Mouse (Mus musculus): Measurements from ENCODE around the gene Cwc15.

DNA sequence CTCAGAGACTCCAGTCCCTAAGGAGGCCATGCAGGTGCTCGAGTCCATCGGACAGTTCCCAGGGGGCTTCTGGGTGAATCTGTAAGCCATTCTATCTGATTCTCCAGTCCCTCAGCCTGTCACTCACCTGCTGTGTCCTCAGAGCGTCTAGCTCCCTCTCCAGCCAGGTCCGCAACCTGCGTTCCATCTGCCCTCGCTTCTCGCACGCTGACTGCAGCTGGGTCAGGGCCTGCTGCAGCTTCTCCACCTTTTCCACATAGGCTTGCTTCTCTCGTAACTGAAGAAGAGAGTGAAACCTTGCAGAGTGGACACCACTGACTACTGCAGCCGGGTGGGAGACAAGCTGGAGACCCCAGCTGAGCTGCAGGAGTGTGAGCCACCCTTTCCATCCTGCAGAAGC, 57.9 kb downstream of the Cwc15 start:
- no peak for TF ChIP-seq CTCF (IDR thresholded peaks at IDR 0.05; ENCODE audit: control insufficient read depth, insufficient read depth, low read length)
- TF ChIP-seq POLR2A (IDR thresholded peaks at IDR 0.05; ENCODE audit: borderline replicate concordance, control insufficient read depth, low read depth, low read length), result no peak
